Mouse (Mus musculus): ENCODE results near the gene Tead4. TPM values are rescaled to one million over a fixed set of nuclear protein-coding genes. Genes with fewer than 3 reads are reported as not detected.

The Tead4 gene
- polyA plus RNA-seq, 1 experiment from 2014 or later, result 10.3 TPM

DNA sequence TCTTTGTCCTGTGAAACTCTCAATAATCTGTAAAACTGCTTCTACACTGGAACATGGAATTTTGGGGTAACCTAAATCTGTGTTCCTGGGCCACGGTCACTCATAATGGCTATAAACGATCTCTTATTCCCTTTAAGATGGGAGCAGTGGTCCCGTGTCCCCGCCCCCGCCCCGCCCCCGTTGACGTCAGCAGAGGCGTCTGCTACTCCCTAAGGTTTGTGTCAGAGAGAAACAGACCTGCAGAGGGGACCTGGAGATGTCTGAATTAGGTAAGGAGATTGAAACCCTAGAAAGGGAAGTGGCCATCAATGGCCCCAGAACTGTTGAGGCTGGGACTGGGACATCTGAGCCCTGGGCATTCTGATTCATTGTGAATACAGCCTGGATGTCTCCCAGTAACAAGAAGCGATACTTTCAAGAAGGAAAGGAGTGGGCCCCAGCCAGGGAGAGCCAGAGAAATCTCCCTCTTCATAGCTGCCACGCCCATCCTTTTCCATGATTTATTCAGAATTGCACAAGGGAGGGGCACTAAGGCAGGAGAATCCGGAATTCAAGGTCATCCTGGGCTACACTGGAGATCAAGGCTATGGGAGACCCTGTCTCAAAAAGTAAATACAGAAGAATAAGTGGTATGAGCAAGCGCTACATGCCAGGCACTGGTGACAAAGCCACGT, 20.0 kb downstream of the Tead4 start:
- Histone ChIP-seq H3K4me1 (ENCODE audit: insufficient read depth, low read depth, low read length) (peaks cover 8% of the 10 kb centered on the region; the same call in 1 of the 2 replicates), H3K27me3 (replicated peaks; ENCODE audit: insufficient read depth, low read length) (no peaks in the 10 kb centered on the region), H3K9ac (replicated peaks; ENCODE audit: low read depth) (no peak overlapping the region), H3K4me3 (ENCODE audit: low read depth, low read length) (no peak overlapping the region), H3K36me3 (ENCODE audit: insufficient read depth, low read length) (no peaks in the 10 kb centered on the region), H3K9me3 (ENCODE audit: low read length) (no peaks in the 10 kb centered on the region), H3K4me2 (replicated peaks; ENCODE audit: low read depth, low read length) (no peak overlapping the region), H3K27ac (ENCODE audit: low read length) (peak overlapping the region; percentile 27; the same call in 1 of the 2 replicates)
- WGBS, result 38% methylated on average over 14 of the region's 14 CpGs
- DNase-seq (ENCODE audit: low spot score) (peak; percentile 41), ATAC-seq (peak; percentile 27; the same call in 1 of the 2 replicates)
- TF ChIP-seq CTCF (IDR thresholded peaks at IDR 0.05) (no peak), EP300 (IDR thresholded peaks at IDR 0.05) (peak; percentile 16; the same call in 1 of the 2 replicates)

DNA sequence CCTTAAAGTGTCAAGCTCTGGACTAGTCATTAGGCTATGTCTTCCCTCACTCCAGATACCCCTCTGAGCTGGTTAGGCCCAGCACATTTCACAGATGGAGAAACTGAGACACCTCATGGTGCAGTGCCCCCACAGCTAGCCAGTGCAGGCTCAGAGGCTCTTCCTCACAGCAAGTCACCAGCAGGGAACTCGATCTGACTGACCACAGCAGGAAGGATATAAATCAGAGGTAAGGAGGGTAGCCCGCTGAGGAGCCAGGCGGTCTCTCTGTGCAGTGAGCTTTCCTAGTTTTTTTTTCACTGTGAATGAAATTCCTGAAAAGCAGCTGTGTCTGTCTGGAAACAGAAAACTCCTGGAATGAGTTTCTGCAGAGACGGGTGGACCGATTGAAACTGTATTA, 21.0 kb downstream of the Tead4 start:
- Histone ChIP-seq H3K4me2 (replicated peaks; ENCODE audit: low read depth, low read length) (no peak overlapping the region), H3K9me3 (ENCODE audit: low read length) (no peaks in the 10 kb centered on the region), H3K4me3 (ENCODE audit: low read depth, low read length) (no peak overlapping the region), H3K27ac (ENCODE audit: low read length) (no peak overlapping the region), H3K27me3 (replicated peaks; ENCODE audit: insufficient read depth, low read length) (no peaks in the 10 kb centered on the region), H3K4me1 (ENCODE audit: insufficient read depth, low read depth, low read length) (peaks cover 8% of the 10 kb centered on the region; the same call in 1 of the 2 replicates), H3K36me3 (ENCODE audit: insufficient read depth, low read length) (no peaks in the 10 kb centered on the region), H3K9ac (replicated peaks; ENCODE audit: low read depth) (no peak overlapping the region)
- DNase-seq (ENCODE audit: low spot score) (no peak), ATAC-seq (no peak)
- WGBS, result 46% methylated on average over 5 of the region's 5 CpGs
- no peak for TF ChIP-seq CTCF (IDR thresholded peaks at IDR 0.05)
- no peak for TF ChIP-seq EP300 (IDR thresholded peaks at IDR 0.05)

DNA sequence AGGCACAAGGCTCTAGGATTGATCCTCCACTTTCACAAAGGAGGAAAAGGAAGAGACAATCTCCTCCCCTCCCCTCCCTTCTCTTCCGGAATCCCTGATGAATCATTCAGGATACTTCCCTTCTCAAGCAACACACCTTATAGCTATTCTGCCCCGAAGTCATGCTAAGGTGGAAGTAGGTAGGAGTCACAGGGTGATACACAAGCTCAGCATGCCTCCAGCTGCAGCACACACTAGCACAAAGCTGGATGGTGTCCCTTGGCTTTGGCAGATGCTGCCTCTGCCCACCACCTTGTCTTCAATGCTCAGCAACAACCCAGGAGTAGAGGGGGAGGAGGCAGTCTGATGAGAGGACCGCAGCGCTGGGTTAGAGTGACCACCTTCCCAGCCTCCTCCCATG, 21.5 kb downstream of the Tead4 start:
- DNase-seq (ENCODE audit: low spot score) (no peak), ATAC-seq (no peak)
- 69% methylated on average over 3 of the region's 4 CpGs for WGBS
- no peak overlapping the region for H3K4me2 ChIP-seq (replicated peaks; ENCODE audit: low read depth, low read length)
- peaks cover 8% of the 10 kb centered on the region; the same call in 1 of the 2 replicates for H3K4me1 ChIP-seq (ENCODE audit: insufficient read depth, low read depth, low read length)
- no peak for TF ChIP-seq EP300 (IDR thresholded peaks at IDR 0.05)
- no peak for TF ChIP-seq CTCF (IDR thresholded peaks at IDR 0.05)
- no peaks in the 10 kb centered on the region for H3K27me3 ChIP-seq (replicated peaks; ENCODE audit: insufficient read depth, low read length)
- no peaks in the 10 kb centered on the region for H3K36me3 ChIP-seq (ENCODE audit: insufficient read depth, low read length)
- no peak overlapping the region for H3K27ac ChIP-seq (ENCODE audit: low read length)
- no peak overlapping the region for H3K9ac ChIP-seq (replicated peaks; ENCODE audit: low read depth)
- no peak overlapping the region for H3K4me3 ChIP-seq (ENCODE audit: low read depth, low read length)
- H3K9me3 ChIP-seq (ENCODE audit: low read length), result no peaks in the 10 kb centered on the region

DNA sequence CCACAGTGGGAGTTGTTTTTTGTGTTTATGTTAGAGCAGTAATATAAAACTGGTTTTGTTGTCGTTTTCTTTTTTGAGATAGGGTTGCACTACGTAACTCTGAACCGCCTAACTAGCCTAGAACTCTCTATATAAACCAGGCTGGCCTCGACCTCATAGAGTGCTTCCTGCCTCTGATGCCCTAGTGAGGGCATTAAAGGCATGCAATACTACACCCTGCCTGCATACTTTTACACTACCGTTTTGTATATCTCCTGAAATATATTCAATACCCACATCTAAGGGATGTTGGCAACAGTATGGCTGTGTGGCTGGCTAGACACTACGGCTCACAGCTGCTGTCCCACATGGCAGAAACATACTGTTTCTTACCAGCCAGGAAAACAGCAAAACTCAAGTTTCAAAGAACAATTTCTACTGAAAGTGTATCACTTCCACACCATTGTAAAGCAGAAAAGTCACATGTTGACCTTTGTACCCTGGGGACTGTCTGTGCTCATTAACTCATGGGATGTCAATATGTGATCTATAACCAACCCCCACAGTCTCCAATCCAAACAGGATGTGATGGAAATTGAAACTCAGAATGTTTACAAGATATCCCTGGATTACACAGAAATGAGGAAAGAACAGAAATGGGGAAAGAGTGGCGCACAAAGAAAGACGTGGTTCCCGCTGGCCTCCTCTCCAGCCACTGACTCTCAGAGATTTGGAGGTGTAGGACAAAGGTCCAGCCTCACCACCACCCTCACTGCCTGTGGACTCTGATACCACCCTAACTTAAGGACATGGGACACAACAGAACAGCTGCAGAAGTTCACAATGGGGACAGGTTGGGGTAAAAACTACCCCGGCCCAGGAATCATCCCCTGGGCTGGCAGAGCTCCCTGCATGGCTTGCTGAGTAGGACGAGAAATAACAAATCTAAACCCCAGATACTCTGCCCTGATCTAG, 23.2 kb downstream of the Tead4 start:
- Histone ChIP-seq H3K4me2 (replicated peaks; ENCODE audit: low read depth, low read length) (no peak overlapping the region), H3K4me1 (ENCODE audit: insufficient read depth, low read depth, low read length) (peaks cover 8% of the 10 kb centered on the region; the same call in 1 of the 2 replicates), H3K9ac (replicated peaks; ENCODE audit: low read depth) (no peak overlapping the region), H3K9me3 (ENCODE audit: low read length) (no peaks in the 10 kb centered on the region), H3K36me3 (ENCODE audit: insufficient read depth, low read length) (no peaks in the 10 kb centered on the region), H3K27me3 (replicated peaks; ENCODE audit: insufficient read depth, low read length) (no peaks in the 10 kb centered on the region), H3K4me3 (ENCODE audit: low read depth, low read length) (no peak overlapping the region), H3K27ac (ENCODE audit: low read length) (0 out of 2 replicates have a peak overlapping the region, but pooled peaks have one; percentile 14)
- TF ChIP-seq EP300 (IDR thresholded peaks at IDR 0.05), result no peak
- TF ChIP-seq CTCF (IDR thresholded peaks at IDR 0.05), result no peak
- 69% methylated on average over 11 of the region's 11 CpGs for WGBS
- ATAC-seq (no peak), DNase-seq (ENCODE audit: low spot score) (no peak)

DNA sequence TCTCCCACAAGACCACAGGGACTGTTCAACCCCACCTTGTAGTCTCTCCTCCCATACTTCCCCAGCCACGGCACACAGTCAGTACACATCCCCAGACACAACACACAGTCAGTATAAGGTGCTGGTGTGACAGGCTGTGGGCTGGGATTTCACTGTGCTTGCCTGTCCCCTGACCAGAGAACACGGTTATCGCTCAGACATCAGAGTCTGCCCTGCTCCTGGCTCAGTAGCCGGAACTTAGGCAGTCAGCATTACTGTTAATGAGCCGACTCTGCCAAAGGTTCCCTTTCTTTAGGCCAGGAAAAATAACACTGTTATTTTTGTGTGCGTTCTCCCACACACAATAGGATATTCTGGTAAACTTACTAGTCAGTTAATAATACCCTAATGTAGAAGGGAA, 24.3 kb downstream of the Tead4 start:
- Histone ChIP-seq H3K36me3 (ENCODE audit: insufficient read depth, low read length) (no peaks in the 10 kb centered on the region), H3K4me1 (ENCODE audit: insufficient read depth, low read depth, low read length) (peaks cover 8% of the 10 kb centered on the region; the same call in 1 of the 2 replicates), H3K9ac (replicated peaks; ENCODE audit: low read depth) (no peak overlapping the region), H3K27ac (ENCODE audit: low read length) (no peak overlapping the region), H3K4me3 (ENCODE audit: low read depth, low read length) (no peak overlapping the region), H3K27me3 (replicated peaks; ENCODE audit: insufficient read depth, low read length) (no peaks in the 10 kb centered on the region), H3K9me3 (ENCODE audit: low read length) (no peaks in the 10 kb centered on the region), H3K4me2 (replicated peaks; ENCODE audit: low read depth, low read length) (no peak overlapping the region)
- DNase-seq (ENCODE audit: low spot score) (no peak), ATAC-seq (no peak)
- TF ChIP-seq CTCF (IDR thresholded peaks at IDR 0.05) (no peak), EP300 (IDR thresholded peaks at IDR 0.05) (no peak)
- 89% methylated on average over 6 of the region's 6 CpGs for whole genome bisulfite sequencing

DNA sequence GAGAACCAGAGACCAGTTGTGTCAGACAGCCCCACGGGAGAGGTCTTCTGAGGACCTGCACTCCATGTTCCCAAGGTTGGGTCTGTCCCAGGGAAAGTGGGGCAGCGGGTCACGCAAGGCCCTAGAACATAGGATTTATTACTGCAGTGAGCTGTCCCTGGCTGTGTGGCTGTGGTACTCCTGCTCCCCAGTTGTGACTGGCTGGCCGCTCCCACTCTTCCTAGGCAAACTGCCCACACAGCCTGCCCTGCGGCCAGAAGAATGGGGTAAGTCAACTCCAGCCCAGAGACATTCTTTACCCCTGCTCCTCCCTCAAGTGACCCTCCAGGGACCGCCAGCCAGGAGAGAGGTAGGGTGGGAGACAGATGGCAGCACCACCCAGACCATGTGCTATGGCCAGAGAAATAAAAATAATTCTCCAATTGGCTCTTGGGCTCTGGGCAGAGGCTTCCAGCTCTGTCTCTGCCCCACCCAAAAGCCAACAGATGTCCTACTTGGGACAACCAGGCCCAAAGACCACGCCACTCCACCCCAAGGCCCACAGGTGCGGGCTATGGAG, 25.0 kb downstream of the Tead4 start:
- no peak overlapping the region for H3K9ac ChIP-seq (replicated peaks; ENCODE audit: low read depth)
- ATAC-seq, result peak; percentile 77

More for the DNA sequence above, 25.0 kb downstream of the Tead4 start:
- no peak overlapping the region for H3K4me2 ChIP-seq (replicated peaks; ENCODE audit: low read depth, low read length)
- peaks cover 5% of the 10 kb centered on the region; the same call in 1 of the 2 replicates for H3K4me1 ChIP-seq (ENCODE audit: insufficient read depth, low read depth, low read length)
- WGBS, result 67% methylated on average over 8 of the region's 8 CpGs
- TF ChIP-seq CTCF (IDR thresholded peaks at IDR 0.05) (no peak), EP300 (IDR thresholded peaks at IDR 0.05) (no peak)
- no peaks in the 10 kb centered on the region for H3K9me3 ChIP-seq (ENCODE audit: low read length)
- peak; percentile 57 for DNase-seq (ENCODE audit: low spot score)
- H3K36me3 ChIP-seq (ENCODE audit: insufficient read depth, low read length), result no peaks in the 10 kb centered on the region
- H3K27ac ChIP-seq (ENCODE audit: low read length), result peak overlapping the region; percentile 32; the same call in 1 of the 2 replicates
- H3K4me3 ChIP-seq (ENCODE audit: low read depth, low read length), result no peak overlapping the region
- no peaks in the 10 kb centered on the region for H3K27me3 ChIP-seq (replicated peaks; ENCODE audit: insufficient read depth, low read length)
